Mouse (Mus musculus): ENCODE measurements around the gene Sqstm1.

The Sqstm1 gene

GRCm38 (mm10) chr11:50211322-50212059, 864 bp upstream of the Sqstm1 start:
- DNase-seq (ENCODE audit: low spot score): no peak

GRCm38 (mm10) chr11:50210101-50210504, 524 bp downstream of the Sqstm1 start:
- DNase-seq (ENCODE audit: low spot score): peak; percentile 89

GRCm38 (mm10) chr11:50208039-50208438, 2.6 kb downstream of the Sqstm1 start:
- no peak for DNase-seq (ENCODE audit: low spot score)

- DNase-seq (ENCODE audit: low spot score): no peak
Observed at GRCm38 (mm10) chr11:50207344-50207743, 3.3 kb downstream of the Sqstm1 start.

GRCm38 (mm10) chr11:50206037-50206436, 4.6 kb downstream of the Sqstm1 start:
- no peak for DNase-seq (ENCODE audit: low spot score)

- no peak for DNase-seq (ENCODE audit: low spot score)
Observed at GRCm38 (mm10) chr11:50205434-50205833, 5.2 kb downstream of the Sqstm1 start.

GRCm38 (mm10) chr11:50203302-50203827, 7.3 kb downstream of the Sqstm1 start:
- DNase-seq (ENCODE audit: low spot score): no peak

- DNase-seq (ENCODE audit: low spot score): no peak
Observed at GRCm38 (mm10) chr11:50201590-50201989, 9.0 kb downstream of the Sqstm1 start.

- DNase-seq (ENCODE audit: low spot score): no peak
Observed at GRCm38 (mm10) chr11:50200613-50201012, 10.0 kb downstream of the Sqstm1 start.

GRCm38 (mm10) chr11:50198916-50199315, 11.7 kb downstream of the Sqstm1 start:
- no peak for DNase-seq (ENCODE audit: low spot score)

GRCm38 (mm10) chr11:50198219-50198846, 12.3 kb downstream of the Sqstm1 start:
- DNase-seq (ENCODE audit: low spot score): no peak

GRCm38 (mm10) chr11:50197500-50197899, 13.1 kb downstream of the Sqstm1 start:
- DNase-seq (ENCODE audit: low spot score): no peak

GRCm38 (mm10) chr11:50194793-50195192, 15.8 kb downstream of the Sqstm1 start:
- no peak for DNase-seq (ENCODE audit: low spot score)

GRCm38 (mm10) chr11:50194070-50194469, 16.6 kb downstream of the Sqstm1 start:
- DNase-seq (ENCODE audit: low spot score): no peak

- DNase-seq (ENCODE audit: low spot score): no peak
Observed at GRCm38 (mm10) chr11:50192278-50192677, 18.3 kb downstream of the Sqstm1 start.

- DNase-seq (ENCODE audit: low spot score): no peak
Observed at GRCm38 (mm10) chr11:50190362-50190761, 20.3 kb downstream of the Sqstm1 start.

GRCm38 (mm10) chr11:50188682-50189081, 21.9 kb downstream of the Sqstm1 start:
- no peak for DNase-seq (ENCODE audit: low spot score)

- DNase-seq (ENCODE audit: low spot score): no peak
Observed at GRCm38 (mm10) chr11:50184788-50185187, 25.8 kb downstream of the Sqstm1 start.

- no peak for DNase-seq (ENCODE audit: low spot score)
Observed at GRCm38 (mm10) chr11:50182702-50183101, 27.9 kb downstream of the Sqstm1 start.

GRCm38 (mm10) chr11:50180478-50181231, 30.0 kb downstream of the Sqstm1 start:
- DNase-seq (ENCODE audit: low spot score): no peak

GRCm38 (mm10) chr11:50178532-50179488, 31.8 kb downstream of the Sqstm1 start:
- DNase-seq (ENCODE audit: low spot score): no peak
